Mouse (Mus musculus) myocyte (in vitro differentiated cells): ENCODE measurements around the gene Fam131a.

ENCODE experiments used
- CEBPB ChIP-seq: IDR thresholded peaks from 2 replicates; pipeline ENCODE4 v1.6.1; 2011; ENCODE audit warnings: mild to moderate bottlenecking, moderate library complexity; ENCODE audit not compliant: poor library complexity, insufficient read depth, severe bottlenecking
- E2F4 ChIP-seq: IDR thresholded peaks from one replicate; pipeline ENCODE4 v1.6.1; 2011; ENCODE audit warnings: mild to moderate bottlenecking, control low read depth, moderate library complexity; ENCODE audit not compliant: insufficient read depth
- MAX ChIP-seq: IDR thresholded peaks from one replicate; pipeline ENCODE4 v1.6.1; 2011; ENCODE audit warnings: low read depth, mild to moderate bottlenecking, control low read depth
- MYOD1 ChIP-seq, 3 experiments: IDR thresholded peaks; one replicate each; pipeline ENCODE4 v1.6.1; 2011; ENCODE audit warnings: control low read depth in 2 of 3, low read depth in 2 of 3, mild to moderate bottlenecking in 2 of 3, moderate library complexity in 1 of 3; ENCODE audit not compliant: insufficient read length in 2 of 3, control insufficient read depth in 1 of 3
- MYOG ChIP-seq, 3 experiments: IDR thresholded peaks; one replicate each; pipeline ENCODE4 v1.6.1; 2011; ENCODE audit warnings: control low read depth in 2 of 3, low read depth in 2 of 3, mild to moderate bottlenecking in 2 of 3; ENCODE audit not compliant: insufficient read length in 2 of 3, control insufficient read depth in 1 of 3, insufficient read depth in 1 of 3
- POLR2A ChIP-seq: IDR thresholded peaks from one replicate; pipeline ENCODE4 v1.6.1; 2011; ENCODE audit warnings: low read depth, mild to moderate bottlenecking, control low read depth, moderate library complexity; ENCODE audit not compliant: insufficient read length
- POLR2AphosphoS2 ChIP-seq: IDR thresholded peaks from one replicate; pipeline ENCODE4 v1.6.1; 2011; ENCODE audit warnings: low read depth, control low read depth; ENCODE audit not compliant: insufficient read length
- REST ChIP-seq: IDR thresholded peaks from one replicate; pipeline ENCODE4 v1.6.1; 2011; ENCODE audit warnings: mild to moderate bottlenecking, control low read depth, moderate library complexity; ENCODE audit not compliant: insufficient read depth, insufficient read length
- SRF ChIP-seq: IDR thresholded peaks from one replicate; pipeline ENCODE4 v1.6.1; 2011; ENCODE audit warnings: low read depth; ENCODE audit not compliant: control insufficient read depth, insufficient read length
- TCF12 ChIP-seq: IDR thresholded peaks from one replicate; pipeline ENCODE4 v1.6.1; 2011; ENCODE audit warnings: mild to moderate bottlenecking, control low read depth; ENCODE audit not compliant: poor library complexity, insufficient read depth, severe bottlenecking
- USF1 ChIP-seq: IDR thresholded peaks from one replicate; pipeline ENCODE4 v1.6.1; 2011; ENCODE audit warnings: low read depth, mild to moderate bottlenecking, control low read depth, moderate library complexity

DNA sequence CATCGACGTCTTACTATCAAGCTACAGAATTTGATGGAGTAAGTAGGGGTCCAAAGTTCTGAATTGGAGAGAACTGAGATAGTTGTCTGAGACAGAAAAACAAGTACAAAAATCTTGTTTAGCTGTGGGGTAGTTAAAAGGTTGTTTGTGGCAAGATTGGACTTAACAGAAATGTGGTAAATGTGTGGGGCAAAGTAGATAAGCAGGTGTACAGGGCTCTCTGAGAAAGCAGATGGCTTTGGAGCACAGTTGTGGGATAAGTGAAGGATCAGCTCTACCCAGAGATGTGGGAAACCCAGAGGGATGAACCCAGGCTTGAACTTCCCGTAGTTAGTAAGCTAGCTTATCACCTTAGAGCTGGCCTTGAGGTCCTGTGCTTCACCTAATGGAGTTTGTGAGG is 2.3 kb upstream of the Fam131a start:
- no peak for TF ChIP-seq POLR2A
- TF ChIP-seq MYOG (IDR thresholded peaks at IDR 0.05; ENCODE audit: control insufficient read depth in 1 of 3, insufficient read depth in 1 of 3, insufficient read length in 2 of 3, low read depth in 2 of 3) = no peak
- TF ChIP-seq CEBPB = no peak
- TF ChIP-seq MYOD1 (IDR thresholded peaks at IDR 0.05; ENCODE audit: control insufficient read depth in 1 of 3, insufficient read length in 2 of 3, low read depth in 2 of 3) = no peak
- TF ChIP-seq POLR2AphosphoS2 = no peak
- TF ChIP-seq MAX = no peak
- TF ChIP-seq TCF12 = no peak
- TF ChIP-seq USF1 = no peak
- no peak for TF ChIP-seq SRF
- TF ChIP-seq E2F4 = no peak
- no peak for TF ChIP-seq REST
